Mouse (Mus musculus): ENCODE measurements around the gene Cblc. TPM values are rescaled to one million over a fixed set of nuclear protein-coding genes. Genes with fewer than 3 reads are reported as not detected.
"Not testable (repeated sequence)": the region's sequence is repeated elsewhere in the genome, so short reads cannot be mapped to it uniquely, and the experiment has no call there.

Cblc gene
- total RNA-seq, 2 experiments from 2014 or later, result not detected

DNA sequence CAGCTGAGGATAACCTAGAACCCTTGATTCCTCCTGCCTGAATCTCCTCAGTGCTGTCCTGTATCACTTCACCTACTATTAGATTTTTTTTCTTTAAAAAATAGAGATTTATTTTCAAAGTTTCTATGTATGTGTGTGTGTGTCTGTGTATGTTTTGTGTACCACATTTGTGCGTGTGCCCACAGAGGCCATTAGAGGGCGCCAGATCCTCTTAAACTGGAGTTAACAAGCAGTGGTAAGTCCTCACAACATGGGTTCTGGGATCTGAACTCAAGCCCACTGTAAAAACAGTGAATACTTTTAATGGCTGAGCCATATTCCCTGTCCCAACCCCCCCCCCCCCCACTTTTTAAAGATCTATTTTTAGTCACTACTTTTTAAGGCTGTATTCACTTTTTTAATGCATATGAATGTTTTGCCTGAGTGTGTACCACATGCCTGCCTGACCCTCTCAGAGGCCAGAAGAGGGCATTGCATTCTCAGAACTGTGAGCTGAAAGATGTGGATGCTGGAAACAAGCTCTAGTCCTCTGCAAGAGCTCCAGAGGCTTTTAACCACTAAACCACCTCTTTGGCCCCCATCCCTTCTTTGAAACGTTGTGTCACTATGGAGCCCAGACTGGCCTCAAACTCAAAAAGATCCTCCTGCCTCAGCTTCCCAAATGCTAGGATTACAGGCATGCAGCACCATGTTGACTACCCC, 23.9 kb upstream of the Cblc start:
- intact Hi-C loops (cut with DNase I), result no loop called here
- DNase-seq, result no peak

DNA sequence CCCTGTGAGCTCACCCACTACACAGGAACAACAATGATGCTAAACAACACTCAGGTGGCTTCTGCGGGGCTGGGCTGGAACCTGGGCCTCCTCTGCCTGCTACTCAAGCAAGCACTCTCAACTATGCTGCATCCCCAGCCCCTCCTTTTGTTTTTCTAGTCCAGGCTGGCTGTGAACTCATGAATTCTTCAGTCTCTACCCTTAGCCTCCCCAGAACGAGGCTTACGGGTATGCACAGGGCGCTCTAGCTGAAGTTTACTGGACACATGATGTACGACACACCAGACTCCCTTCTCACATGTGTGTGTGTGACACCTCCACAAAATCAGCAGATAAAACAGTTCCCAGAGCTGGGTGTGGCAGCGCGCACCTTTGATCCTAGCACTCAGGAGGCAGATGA, 22.3 kb upstream of the Cblc start:
- no peak for DNase-seq
- intact Hi-C loops (cut with DNase I), result no loop called here

DNA sequence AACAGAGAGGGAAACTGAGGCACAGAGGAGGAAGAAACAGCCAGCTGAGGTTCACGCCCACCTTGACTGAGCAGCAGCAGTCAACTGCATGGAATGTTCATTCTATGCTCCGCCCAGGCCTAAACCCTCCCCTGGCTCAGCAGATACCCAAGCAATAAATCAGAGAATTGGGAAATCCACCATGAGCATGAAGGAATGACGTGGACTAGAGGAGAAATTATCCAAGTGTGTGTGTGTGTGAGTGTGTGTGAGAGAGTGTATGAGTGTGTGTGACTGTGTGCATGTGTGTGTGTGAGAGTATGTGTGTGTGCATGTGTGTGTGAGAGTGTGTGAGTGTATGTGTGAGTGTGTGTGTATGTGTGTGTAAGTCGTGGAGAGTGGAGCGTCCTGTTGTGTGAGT, 21.8 kb upstream of the Cblc start:
- DNase-seq, result no peak
- intact Hi-C loops (cut with DNase I), result no loop called here

DNA sequence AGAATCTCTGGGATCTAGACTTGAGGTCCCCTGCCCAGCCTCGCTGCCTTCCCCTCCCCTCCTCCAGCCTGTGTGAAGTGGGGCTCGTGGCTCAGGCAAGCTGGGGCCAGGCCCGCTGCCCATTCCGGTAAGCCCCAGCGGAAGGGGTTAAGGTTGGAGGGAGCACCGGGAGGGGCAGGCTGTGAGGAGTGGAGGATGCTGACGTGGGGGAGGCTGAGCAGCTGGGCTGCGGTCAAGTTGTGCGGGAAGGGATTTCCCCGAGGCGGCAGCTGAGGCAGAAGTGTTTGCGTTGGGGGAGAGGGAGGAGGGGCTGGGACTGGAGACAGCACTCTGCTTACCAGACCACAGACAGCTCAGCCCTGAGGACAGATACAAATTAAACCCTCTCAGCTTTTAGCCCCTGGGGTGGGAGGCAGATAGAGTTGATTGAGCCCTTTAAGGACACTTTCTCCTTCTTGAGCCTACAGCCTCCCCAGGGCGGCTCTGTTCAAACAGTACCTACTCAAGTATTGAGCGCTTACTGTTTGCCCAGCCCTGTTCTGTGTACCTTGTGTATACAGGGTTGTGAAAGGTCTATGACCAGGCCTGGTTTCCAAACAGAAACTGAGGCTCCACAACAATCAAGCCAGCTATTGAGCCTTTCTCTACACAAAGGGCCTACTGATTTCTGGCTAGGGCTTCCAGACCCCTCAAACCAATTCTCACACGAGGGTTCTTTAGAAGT, 20.9 kb upstream of the Cblc start:
- DNase-seq, result peak; percentile 38 to 43
- intact Hi-C loops (cut with DNase I), result no loop called here

DNA sequence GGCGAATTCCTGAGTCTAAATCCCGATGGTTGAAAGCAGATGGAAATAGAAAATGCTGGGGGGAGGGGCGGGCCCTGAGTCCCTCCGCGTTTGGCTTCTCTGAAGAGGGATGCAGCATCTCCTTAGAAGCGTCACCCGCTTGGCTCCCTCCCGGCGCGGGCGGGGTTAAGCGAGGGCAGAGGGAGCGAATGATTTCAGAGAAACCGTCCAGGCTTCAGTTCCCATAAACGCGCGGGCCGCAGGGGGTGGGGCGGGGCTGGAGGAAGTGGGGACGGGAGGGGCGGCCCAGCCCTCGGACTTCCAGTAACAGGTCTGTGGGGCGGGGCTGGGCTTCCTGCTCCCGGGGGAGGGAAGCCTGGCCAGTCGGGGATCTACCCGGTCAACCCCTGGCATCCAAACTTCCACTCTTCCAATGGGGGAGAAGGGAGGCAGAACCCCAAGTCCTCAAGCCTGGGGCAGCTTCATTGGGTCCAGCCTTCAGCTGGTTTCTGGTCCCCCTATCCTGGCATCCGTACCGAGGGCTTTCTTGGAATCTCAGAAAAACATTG, 19.7 kb upstream of the Cblc start:
- intact Hi-C loops (cut with DNase I), result no loop called here
- DNase-seq, result peak; percentile 76 to 86

DNA sequence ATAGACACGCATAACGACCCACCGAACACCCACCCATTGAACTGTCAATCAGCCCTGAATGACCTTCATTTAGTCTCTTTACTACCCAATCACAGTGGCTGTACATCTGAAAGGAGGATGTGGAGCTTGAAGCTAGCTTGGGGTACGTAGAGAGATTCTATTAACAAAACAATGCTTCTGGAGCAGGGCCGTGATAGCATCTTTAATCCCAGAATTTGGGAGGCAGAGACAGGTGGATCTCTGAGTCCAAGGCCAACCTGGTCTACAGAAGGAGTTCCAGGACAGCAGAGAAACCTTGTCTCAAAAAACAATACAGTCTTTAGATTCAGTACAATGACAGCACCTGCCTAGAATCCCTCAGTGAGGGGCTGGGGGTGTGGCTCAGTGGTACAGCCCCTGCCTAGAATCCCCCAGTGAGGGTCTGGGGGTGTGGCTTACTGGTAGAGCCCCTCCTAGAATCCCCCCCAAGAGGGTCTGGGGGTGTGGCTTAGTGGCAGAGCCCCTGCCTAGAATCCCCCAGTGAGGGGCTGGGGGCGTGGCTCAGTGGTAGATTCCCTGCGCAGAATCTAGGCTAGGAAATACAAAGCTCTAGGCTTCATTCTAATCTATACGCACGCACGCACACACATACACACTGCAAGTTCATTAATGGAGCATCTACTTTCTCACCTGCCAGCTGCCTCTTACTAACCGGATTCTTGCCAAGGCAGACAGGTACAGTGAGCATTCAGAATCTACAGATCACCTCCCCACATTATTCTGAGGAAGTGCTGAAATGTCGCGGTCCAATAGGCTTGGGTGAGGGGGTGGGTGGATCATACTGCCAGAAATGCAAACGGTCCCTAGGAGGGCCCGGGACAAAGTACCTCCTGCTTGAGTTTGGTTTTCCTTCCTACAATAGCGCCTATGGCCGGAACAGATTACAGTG, 19.0 kb upstream of the Cblc start:
- DNase-seq, result no peak
- intact Hi-C loops (cut with DNase I), result no loop called here

DNA sequence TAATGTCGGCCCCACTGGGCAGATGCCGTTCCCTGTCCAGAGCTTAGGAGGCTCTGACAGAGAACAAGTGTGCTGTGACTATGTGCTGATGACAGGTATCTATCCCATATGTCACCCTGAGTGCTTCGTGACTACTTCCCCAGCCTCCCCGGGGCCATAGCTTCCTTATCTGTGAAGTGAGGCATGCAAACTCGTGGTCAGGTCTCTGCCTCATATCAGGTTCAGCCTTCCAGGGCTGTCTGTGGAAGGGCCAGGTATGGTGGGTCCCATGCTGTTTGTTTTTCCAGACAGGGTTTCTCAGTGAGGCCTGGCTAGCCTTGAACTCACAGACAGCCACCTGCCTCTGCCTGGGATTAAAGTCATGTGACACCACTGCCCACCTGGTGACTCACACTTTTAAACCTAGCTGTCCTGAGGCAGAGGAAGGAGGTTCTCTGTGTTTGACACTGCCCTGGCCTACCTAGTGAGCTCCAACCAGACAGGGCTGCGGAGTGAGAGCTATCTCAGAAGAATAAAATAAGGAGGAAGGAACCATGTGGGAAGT, 17.0 kb upstream of the Cblc start:
- intact Hi-C loops (cut with DNase I), result no loop called here
- DNase-seq, result no peak

DNA sequence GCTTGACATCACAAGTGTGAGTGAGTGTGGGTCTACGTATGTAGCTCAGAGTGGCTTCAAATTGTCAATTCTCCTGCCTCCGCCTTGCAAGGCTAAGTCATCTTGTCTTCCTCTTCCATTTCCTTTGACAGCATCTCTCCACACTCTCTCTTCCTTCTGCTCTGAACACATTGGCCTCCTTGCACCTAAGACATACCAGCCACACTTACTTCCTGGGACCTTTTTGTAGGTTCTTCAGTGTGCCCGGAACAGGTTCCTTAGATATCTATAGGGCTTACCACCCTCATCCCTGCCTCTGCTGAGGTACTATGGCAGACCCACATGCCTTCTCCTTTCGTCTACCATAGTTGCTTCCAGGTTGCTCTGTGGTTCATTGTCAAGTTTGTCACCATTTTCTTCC, 16.6 kb upstream of the Cblc start:
- intact Hi-C loops (cut with DNase I), result no loop called here

DNA sequence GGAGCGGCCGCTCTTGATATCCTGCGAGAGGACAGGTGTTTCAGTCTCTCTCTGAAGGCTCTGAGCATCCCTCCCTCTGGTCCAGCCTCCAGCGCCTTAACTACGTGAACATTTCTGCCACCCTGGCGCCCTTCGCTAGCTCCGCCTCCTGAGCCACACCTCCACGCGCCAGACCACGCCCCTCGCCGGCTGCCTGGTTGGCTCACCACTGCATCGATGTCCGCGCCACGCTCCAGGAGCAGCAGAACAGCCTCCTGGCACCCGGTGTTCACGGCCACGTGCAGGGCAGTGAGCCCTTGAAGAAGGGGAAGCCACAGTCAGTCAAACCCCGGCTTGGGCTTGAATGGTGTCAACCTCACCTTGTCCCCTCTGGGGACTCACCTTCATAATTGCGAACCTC, 14.5 kb upstream of the Cblc start:
- intact Hi-C loops (cut with DNase I), result no loop called here
- peak in 1 of 2 experiments; percentile 25 for DNase-seq

More for the DNA sequence above, 16.6 kb upstream of the Cblc start:
- DNase-seq, result no peak

DNA sequence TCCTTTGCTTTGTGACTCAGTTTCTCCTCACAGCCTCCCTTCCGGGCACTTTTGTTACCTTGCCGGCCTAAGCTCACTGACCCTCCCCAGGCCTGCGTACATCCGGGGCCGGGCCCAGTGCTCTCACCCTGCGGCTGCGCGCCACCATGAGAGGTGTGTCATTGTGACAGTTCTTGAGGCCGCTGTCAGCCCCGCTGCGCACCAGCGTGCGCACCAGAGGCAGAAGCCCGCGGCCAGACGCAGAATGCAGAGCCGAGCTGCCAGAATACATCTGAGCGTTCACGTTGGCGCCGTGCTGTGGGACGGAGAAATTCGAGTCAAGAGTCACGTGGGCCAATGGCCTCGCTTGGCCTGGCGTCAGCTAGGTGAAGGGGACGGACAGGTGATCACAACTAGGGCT, 12.8 kb upstream of the Cblc start:
- no peak for DNase-seq

DNA sequence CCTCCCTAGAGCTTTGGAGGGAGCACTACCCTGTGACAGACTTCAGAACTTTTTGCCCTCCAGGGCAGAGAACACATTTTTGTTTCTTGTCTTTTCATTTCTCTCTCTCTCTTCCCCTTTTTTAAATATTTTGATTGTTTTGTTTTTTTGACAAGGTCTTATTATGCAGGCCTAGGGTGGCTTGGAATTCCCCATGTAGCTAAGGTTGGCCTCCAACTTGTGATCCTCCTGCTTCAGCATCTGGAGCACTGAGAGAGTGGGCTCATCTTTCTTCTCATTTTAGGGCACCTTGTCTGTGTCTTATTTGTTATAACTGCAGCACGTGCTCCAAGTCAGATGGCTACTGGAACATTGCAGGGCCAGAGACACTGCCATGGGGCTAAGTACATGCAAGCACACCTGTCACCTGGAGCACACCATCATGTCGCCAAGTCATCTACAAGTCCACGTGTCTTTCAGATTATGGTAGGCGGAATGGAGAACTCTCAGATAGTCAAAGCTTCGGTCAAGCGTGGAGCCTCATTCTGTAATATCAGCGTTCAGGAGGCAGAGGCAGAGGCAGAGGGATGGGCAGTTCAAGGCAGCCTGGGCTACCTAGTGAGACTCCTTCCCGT, 9.9 kb upstream of the Cblc start:
- intact Hi-C loops (cut with DNase I), result loop anchor here (10.0 kb wide), 1 partner anchor 148 kb away; the partner anchor contains the start of gene Igsf23
- no peak for DNase-seq

More for the DNA sequence above, 12.8 kb upstream of the Cblc start:
- intact Hi-C loops (cut with DNase I), result loop anchor here (10.0 kb wide), 1 partner anchor 145 kb away; the partner anchor contains the start of gene Igsf23

DNA sequence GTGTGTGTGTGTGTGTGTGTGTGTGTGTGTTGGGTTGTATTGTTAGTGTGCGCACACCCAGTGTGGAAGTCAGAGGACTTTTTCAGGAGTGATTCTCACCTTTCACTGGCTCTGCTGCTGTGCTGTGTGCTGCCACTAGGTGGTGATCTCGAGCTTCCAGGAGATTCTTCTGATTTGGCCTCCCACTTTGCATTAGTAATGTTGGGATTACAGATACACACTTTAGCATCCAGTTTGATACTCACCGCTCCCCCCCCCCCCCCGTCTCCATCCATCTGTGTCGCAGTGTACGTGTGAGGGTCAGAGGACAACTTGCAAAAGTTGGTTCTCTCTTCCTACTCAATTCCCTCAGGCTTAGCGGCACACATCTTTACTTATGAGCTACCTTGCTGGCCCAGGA, 6.4 kb upstream of the Cblc start:
- peak; percentile 61 to 75 for DNase-seq
- intact Hi-C loops (cut with DNase I), result loop anchor here (1.0 to 10.0 kb wide), 2 partner anchors 40 to 152 kb away; partner anchors contain the start of gene Igsf23

DNA sequence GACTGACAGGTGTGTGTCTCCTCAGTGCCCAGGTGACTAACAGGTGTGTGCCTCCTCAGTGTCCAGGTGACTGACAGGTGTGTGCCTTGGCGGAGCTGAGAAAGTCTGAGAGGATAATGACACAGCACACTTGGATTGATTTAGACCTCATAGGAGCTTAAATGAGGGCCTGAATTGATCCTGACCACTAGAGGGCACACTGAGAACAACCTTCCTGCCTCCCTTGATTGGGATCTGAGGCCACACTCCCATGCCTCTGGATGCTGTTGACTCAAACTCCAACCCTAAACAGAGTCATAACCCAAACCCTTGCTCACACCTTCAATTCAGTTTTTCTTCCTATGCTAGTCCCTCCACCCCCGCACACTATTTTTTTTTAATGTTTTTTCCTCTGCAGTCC, 4.2 kb upstream of the Cblc start:
- DNase-seq, result no peak
- intact Hi-C loops (cut with DNase I), result loop anchor here (10.0 kb wide), 1 partner anchor 154 kb away; the partner anchor contains the start of gene Igsf23

DNA sequence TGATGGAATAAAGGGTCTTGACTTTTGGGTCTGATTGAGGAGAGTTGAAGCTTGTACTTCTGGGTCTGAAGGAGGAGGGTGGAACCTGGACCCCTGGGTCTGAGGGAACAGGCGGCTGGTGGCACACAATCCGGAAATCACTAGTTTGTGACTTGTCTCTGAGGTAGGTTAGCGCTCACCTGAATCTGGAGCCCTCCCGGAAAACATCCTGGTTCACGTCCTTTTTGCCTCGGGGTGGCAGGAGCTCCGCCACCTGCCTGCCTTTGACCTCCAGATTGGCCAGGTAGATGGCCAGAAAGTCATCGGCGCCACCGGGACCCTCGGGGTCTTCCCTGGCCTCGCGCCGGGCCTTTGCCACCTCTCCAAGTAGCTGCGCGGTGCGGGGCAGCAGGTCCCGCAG, 355 bp downstream of the Cblc start:
- DNase-seq, result no peak
- intact Hi-C loops (cut with DNase I), result loop anchor here (10.0 kb wide), 1 partner anchor 121 kb away; the partner anchor contains the start of gene Apoc2

DNA sequence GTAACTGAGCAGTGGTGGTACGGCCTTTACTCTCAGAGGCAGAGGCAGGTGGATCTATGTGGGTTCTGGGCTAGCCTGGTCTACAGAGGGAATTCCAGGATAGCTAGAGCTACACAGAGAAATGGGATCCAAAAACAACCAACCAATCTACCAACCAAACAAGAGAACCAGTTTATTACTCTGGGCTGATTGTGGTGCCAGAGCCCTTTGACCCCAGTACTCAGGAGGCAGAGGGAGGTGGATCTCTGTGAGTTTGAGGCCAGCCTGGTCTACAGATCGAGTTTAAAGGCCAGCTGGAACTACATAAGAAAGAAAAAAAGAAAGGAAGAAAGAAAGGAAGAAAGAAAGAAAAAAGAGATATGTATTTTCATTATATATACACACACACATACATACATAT, 1.4 kb downstream of the Cblc start:
- intact Hi-C loops (cut with DNase I), result loop anchor here (10.0 kb wide), 1 partner anchor 120 kb away; the partner anchor contains the start of gene Apoc2
- no peak for DNase-seq

DNA sequence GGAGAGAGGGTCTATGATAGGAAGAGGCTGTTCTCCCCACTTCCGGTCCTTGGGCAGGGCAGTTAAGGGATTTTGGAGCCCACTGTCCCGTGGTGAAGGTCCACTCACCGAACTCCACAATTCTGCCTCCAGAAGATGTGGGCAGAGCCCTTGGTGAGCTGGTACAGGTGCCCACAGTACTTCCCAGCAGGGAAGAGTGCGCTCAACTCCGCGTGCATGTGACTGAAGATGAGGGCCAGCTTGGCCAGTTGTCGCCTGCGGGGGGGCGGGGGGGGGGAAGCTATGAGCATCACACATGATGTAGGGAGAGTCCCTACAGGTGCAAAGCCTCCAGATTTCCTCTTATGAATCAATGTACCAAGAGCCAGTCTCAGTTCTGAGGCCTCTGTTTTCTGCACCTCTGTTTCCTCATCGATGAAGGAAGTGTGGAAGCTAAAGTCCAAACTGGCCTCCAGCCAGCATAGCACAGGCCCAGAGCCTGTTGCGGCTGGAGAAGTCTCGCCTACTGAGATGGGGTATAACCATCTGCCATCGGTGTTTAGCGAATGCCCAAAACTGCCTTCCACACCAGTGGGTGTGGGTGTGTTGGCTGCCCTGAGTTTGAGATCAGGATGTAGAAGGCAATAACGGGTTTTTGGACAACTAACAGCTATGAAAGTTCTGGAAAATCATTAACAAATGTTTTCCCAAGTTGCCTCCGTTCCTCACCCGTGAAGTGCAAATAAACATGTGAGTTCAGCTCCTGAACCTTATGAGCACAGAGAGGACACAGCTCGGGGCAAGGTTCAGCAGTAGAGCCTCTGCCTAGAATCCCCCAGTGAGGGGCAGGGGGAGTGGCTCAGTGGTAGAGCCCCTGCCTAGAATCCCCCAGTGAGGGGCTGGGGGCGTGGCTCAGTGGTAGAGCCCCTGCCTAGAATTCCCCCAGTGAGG, 3.6 kb downstream of the Cblc start:
- no peak for DNase-seq
- intact Hi-C loops (cut with DNase I), result loop anchor here (10.0 kb wide), 1 partner anchor 118 kb away; the partner anchor contains the start of gene Apoc2

DNA sequence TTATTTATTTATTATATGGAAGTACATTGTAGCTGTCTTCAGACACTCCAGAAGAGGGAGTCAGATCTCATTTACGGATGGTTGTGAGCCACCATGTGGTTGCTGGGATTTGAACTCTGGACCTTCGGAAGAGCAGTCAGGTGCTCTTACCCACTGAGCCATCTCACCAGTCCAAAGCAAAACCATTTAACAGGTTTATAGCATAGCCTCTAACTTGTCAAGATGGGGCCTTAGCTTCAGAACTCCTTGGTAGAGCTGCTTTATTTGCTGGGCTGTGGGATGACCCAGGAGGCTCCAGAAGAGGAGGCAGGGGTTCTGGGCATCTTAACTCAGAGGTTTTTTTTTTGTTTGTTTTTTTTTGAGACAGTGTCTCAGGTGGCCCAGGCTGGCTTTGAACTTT, 5.1 kb downstream of the Cblc start:
- intact Hi-C loops (cut with DNase I), result loop anchor here (10.0 kb wide), 1 partner anchor 117 kb away; the partner anchor contains the start of gene Apoc2

DNA sequence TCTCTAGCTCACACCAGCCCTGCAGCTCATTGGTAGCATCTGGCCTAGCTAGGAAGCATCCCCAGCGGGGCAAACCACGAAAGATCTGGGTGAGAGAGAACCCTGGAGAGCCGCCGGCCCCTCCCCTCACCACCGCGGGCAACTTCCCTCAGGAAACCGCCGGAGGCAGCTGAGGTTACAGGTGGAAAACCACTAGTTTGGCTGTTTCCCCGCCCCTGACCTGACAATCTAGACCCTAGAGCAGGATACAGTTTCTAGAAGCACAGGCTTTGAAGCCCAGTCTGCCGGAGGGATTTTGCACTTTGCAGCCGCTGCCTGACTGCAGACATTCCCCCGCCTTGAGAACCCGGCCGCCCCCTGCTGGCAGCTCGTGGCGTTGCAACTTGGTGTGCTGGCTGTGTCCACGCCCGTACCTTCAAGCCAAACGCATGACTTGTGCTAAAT, 6.7 kb downstream of the Cblc start:
- intact Hi-C loops (cut with DNase I), result loop anchor here (1.0 to 10.0 kb wide), 3 partner anchors 36 to 115 kb away; partner anchors contain the start of genes Apoc2 and Nectin2
- DNase-seq, result peak; percentile 89

More for the DNA sequence above, 5.1 kb downstream of the Cblc start:
- DNase-seq, result not testable (repeated sequence)
